Mouse (Mus musculus) myocyte (in vitro differentiated cells): ENCODE results near the gene BC028528. TPM values are rescaled to one million over a fixed set of nuclear protein-coding genes. Genes with fewer than 3 reads are reported as not detected.

ENCODE experiments used
- H3K27me3 ChIP-seq: one replicate; pipeline ENCODE4 v1.6.1; 2011; ENCODE audit not compliant: control insufficient read depth, insufficient read depth, insufficient read length
- H3K36me3 ChIP-seq: one replicate; pipeline ENCODE4 v1.6.1; 2011; ENCODE audit not compliant: control insufficient read depth, insufficient read depth
- H3K4me2 ChIP-seq: one replicate; pipeline ENCODE4 v1.6.1; 2011; ENCODE audit warnings: low read depth, control low read depth
- H3K4me3 ChIP-seq: one replicate; pipeline ENCODE4 v1.5.1; 2011; ENCODE audit warnings: mild to moderate bottlenecking, control low read depth, moderate library complexity
- H3K79me2 ChIP-seq: one replicate; pipeline ENCODE4 v1.6.1; 2011; ENCODE audit not compliant: control insufficient read depth, insufficient read depth
- H3ac ChIP-seq: one replicate; pipeline ENCODE4 v1.6.1; 2011; ENCODE audit not compliant: control insufficient read depth, insufficient read length
- CEBPB ChIP-seq: IDR thresholded peaks from 2 replicates; pipeline ENCODE4 v1.6.1; 2011; ENCODE audit warnings: mild to moderate bottlenecking, moderate library complexity; ENCODE audit not compliant: poor library complexity, insufficient read depth, severe bottlenecking
- E2F4 ChIP-seq: IDR thresholded peaks from one replicate; pipeline ENCODE4 v1.6.1; 2011; ENCODE audit warnings: mild to moderate bottlenecking, control low read depth, moderate library complexity; ENCODE audit not compliant: insufficient read depth
- MAX ChIP-seq: IDR thresholded peaks from one replicate; pipeline ENCODE4 v1.6.1; 2011; ENCODE audit warnings: low read depth, mild to moderate bottlenecking, control low read depth
- MYOD1 ChIP-seq, 3 experiments: IDR thresholded peaks; one replicate each; pipeline ENCODE4 v1.6.1; 2011; ENCODE audit warnings: control low read depth in 2 of 3, low read depth in 2 of 3, mild to moderate bottlenecking in 2 of 3, moderate library complexity in 1 of 3; ENCODE audit not compliant: insufficient read length in 2 of 3, control insufficient read depth in 1 of 3
- MYOG ChIP-seq, 3 experiments: IDR thresholded peaks; one replicate each; pipeline ENCODE4 v1.6.1; 2011; ENCODE audit warnings: control low read depth in 2 of 3, low read depth in 2 of 3, mild to moderate bottlenecking in 2 of 3; ENCODE audit not compliant: insufficient read length in 2 of 3, control insufficient read depth in 1 of 3, insufficient read depth in 1 of 3
- POLR2A ChIP-seq: IDR thresholded peaks from one replicate; pipeline ENCODE4 v1.6.1; 2011; ENCODE audit warnings: low read depth, mild to moderate bottlenecking, control low read depth, moderate library complexity; ENCODE audit not compliant: insufficient read length
- POLR2AphosphoS2 ChIP-seq: IDR thresholded peaks from one replicate; pipeline ENCODE4 v1.6.1; 2011; ENCODE audit warnings: low read depth, control low read depth; ENCODE audit not compliant: insufficient read length
- REST ChIP-seq: IDR thresholded peaks from one replicate; pipeline ENCODE4 v1.6.1; 2011; ENCODE audit warnings: mild to moderate bottlenecking, control low read depth, moderate library complexity; ENCODE audit not compliant: insufficient read depth, insufficient read length
- SRF ChIP-seq: IDR thresholded peaks from one replicate; pipeline ENCODE4 v1.6.1; 2011; ENCODE audit warnings: low read depth; ENCODE audit not compliant: control insufficient read depth, insufficient read length
- TCF12 ChIP-seq: IDR thresholded peaks from one replicate; pipeline ENCODE4 v1.6.1; 2011; ENCODE audit warnings: mild to moderate bottlenecking, control low read depth; ENCODE audit not compliant: poor library complexity, insufficient read depth, severe bottlenecking
- TCF3 ChIP-seq: IDR thresholded peaks from one replicate; pipeline ENCODE4 v1.6.1; 2011; ENCODE audit warnings: low read depth, control low read depth; ENCODE audit not compliant: insufficient read length
- USF1 ChIP-seq: IDR thresholded peaks from one replicate; pipeline ENCODE4 v1.6.1; 2011; ENCODE audit warnings: low read depth, mild to moderate bottlenecking, control low read depth, moderate library complexity
- polyA plus RNA-seq: library from polyadenylated mRNA; unstranded; fragments of >200 nt; fragmentation: generic; extraction: Trizol; gene quantifications from one replicate; pipeline ENCODE4 v1.2.1, GENCODE M21; 2012; ENCODE audit warnings: missing spikeins

The BC028528 gene
- polyA plus RNA-seq, 1 experiment: 11.3 TPM

- Histone ChIP-seq H3K4me2 (peak overlapping the region; percentile 91), H3ac (peak overlapping the region; percentile 100), H3K27me3 (no peaks in the 10 kb centered on the region), H3K4me3 (peak overlapping the region; percentile 74), H3K79me2 (peaks cover 47% of the 10 kb centered on the region), H3K36me3 (peaks cover 4% of the 10 kb centered on the region)
- TF ChIP-seq MYOG (IDR thresholded peaks at IDR 0.05; ENCODE audit: control insufficient read depth in 1 of 3, insufficient read depth in 1 of 3, insufficient read length in 2 of 3, low read depth in 2 of 3) (peak in 1 of 3 experiments; percentile 5), POLR2A (peak; percentile 30), USF1 (no peak), MAX (no peak), MYOD1 (IDR thresholded peaks at IDR 0.05; ENCODE audit: control insufficient read depth in 1 of 3, insufficient read length in 2 of 3, low read depth in 2 of 3) (no peak), CEBPB (no peak), TCF12 (no peak), SRF (no peak), TCF3 (no peak)
Observed at GRCm38 (mm10) chr3:95929581-95930470, 38.0 kb upstream of the BC028528 start.

- H3K79me2 ChIP-seq: peaks cover 45% of the 10 kb centered on the region
- no peaks in the 10 kb centered on the region for H3K27me3 ChIP-seq
- H3K4me2 ChIP-seq: peak within 1 kb of the TSS; percentile 87
- peak in 1 of 3 experiments; percentile 16 for TF ChIP-seq MYOD1 (IDR thresholded peaks at IDR 0.05; ENCODE audit: control insufficient read depth in 1 of 3, insufficient read length in 2 of 3, low read depth in 2 of 3)
- TF ChIP-seq E2F4: peak; percentile 89
- peak; percentile 53 for TF ChIP-seq SRF
- TF ChIP-seq POLR2A: peak; percentile 98
- no peak for TF ChIP-seq MYOG (IDR thresholded peaks at IDR 0.05; ENCODE audit: control insufficient read depth in 1 of 3, insufficient read depth in 1 of 3, insufficient read length in 2 of 3, low read depth in 2 of 3)
- TF ChIP-seq POLR2AphosphoS2: peak; percentile 95
- TF ChIP-seq REST: peak; percentile 77
- TF ChIP-seq TCF12: no peak
- no peaks in the 10 kb centered on the region for H3K36me3 ChIP-seq
- peak within 1 kb of the TSS; percentile 74 for H3K4me3 ChIP-seq
- H3ac ChIP-seq: peak within 1 kb of the TSS; percentile 100
Observed at GRCm38 (mm10) chr3:95928658-95929503, 37.1 kb upstream of the BC028528 start, which contains the start of gene Anp32e. TSS of gene Anp32e (plus strand) at chr3:95929246.

DNA sequence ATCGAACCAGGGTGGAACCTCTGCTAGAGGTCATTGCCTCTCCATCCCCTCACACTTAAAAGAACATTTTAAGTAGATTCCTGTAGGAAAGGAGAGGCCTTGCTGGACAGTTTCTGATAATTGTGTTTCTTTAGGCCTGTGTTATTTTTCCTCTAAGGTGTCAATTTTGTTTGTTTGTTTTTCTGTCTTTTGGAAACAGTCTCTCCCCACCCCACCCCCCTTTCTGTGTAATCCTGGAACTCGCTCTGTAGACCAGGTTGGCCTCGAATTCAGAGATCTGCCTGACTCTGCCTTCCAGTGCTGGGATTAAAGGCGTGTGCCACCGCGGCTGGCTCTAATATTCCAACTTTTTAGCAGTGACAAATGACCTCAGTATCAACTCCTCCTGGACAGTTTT lies 36.5 kb upstream of the BC028528 start:
- Histone ChIP-seq H3K27me3 (no peaks in the 10 kb centered on the region), H3K79me2 (peaks cover 38% of the 10 kb centered on the region), H3K4me3 (peak overlapping the region; percentile 74), H3K4me2 (peak overlapping the region; percentile 87), H3ac (peak overlapping the region; percentile 100), H3K36me3 (no peaks in the 10 kb centered on the region)
- no peak for TF ChIP-seq MAX

- Histone ChIP-seq H3K36me3 (no peaks in the 10 kb centered on the region), H3K4me2 (peak overlapping the region; percentile 54), H3K79me2 (peaks cover 7% of the 10 kb centered on the region), H3K4me3 (no peak overlapping the region), H3K27me3 (no peaks in the 10 kb centered on the region), H3ac (no peak overlapping the region)
- TF ChIP-seq REST: no peak
- TF ChIP-seq MYOG (IDR thresholded peaks at IDR 0.05; ENCODE audit: control insufficient read depth in 1 of 3, insufficient read depth in 1 of 3, insufficient read length in 2 of 3, low read depth in 2 of 3): no peak
- no peak for TF ChIP-seq MYOD1 (IDR thresholded peaks at IDR 0.05; ENCODE audit: control insufficient read depth in 1 of 3, insufficient read length in 2 of 3, low read depth in 2 of 3)
- TF ChIP-seq CEBPB: no peak
- no peak for TF ChIP-seq SRF
- no peak for TF ChIP-seq POLR2AphosphoS2
- no peak for TF ChIP-seq TCF3
- TF ChIP-seq MAX: no peak
- no peak for TF ChIP-seq E2F4
- no peak for TF ChIP-seq POLR2A
- TF ChIP-seq TCF12: no peak
- TF ChIP-seq USF1: no peak
Observed at GRCm38 (mm10) chr3:95925087-95925486, 33.3 kb upstream of the BC028528 start.
